Mouse (Mus musculus): Measurements from ENCODE around the gene Shmt2. TPM values are rescaled to one million over a fixed set of nuclear protein-coding genes. Genes with fewer than 3 reads are reported as not detected.

Shmt2 gene
- polyA plus RNA-seq, 1 experiment from 2014 or later = 111 TPM

- Histone ChIP-seq H3K9me3 (no peaks in the 10 kb centered on the region), H3K4me2 (peak overlapping the region; percentile 51), H3K4me1 (peaks cover 65% of the 10 kb centered on the region), H3K9ac (peak overlapping the region; percentile 23; the same call in 1 of the 2 replicates), H3K27me3 (peaks cover 50% of the 10 kb centered on the region), H3K36me3 (peaks cover 35% of the 10 kb centered on the region), H3K27ac (peak overlapping the region; percentile 75), H3K4me3 (peak overlapping the region; percentile 9)
- ATAC-seq (ENCODE audit: borderline replicate concordance, extremely low read depth, low FRiP score, low TSS enrichment) = no peak
- 28% methylated on average over 8 of the region's 8 CpGs for WGBS
These were observed 6.2 kb downstream of the Shmt2 start for GRCm38 (mm10) chr10:127515983-127516459.

DNA sequence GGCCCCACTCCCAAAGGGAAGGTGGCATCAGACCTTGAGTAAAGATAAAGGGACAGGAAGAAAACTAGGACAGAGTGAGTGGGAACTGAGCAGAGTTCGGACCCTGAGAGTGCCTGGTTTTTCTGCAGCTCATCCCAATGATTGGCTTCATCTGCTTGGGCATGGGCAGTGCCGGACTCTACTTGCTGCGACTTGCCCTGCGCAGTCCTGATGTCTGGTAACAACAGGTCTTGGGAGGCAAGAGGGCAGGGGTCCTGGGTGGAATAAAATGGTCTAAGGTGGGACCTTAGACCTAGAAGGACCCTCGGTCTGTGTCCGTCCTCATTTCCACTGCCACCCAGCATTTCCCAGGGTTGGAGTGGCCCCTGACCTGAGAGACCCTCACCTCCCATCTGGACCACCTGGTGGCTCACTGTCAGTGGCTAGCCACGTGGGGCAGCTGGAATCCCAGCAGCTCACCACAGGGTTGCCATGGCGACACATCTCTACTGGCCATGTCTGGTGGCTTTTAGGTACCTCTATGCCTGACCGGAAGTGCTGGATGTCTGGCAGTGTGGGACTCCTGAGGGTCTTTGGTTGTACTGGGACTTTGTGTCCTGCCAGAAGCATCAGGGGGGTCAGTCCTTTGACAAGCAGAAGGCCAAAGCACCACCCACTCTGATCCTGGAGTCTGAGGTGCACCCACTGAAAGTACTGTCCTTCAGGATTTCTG is 6.8 kb downstream of the Shmt2 start:
- peak overlapping the region; percentile 51 for H3K4me2 ChIP-seq
- H3K9me3 ChIP-seq = no peaks in the 10 kb centered on the region
- peaks cover 63% of the 10 kb centered on the region for H3K4me1 ChIP-seq
- 39% methylated on average over 9 of the region's 9 CpGs for WGBS
- ATAC-seq (ENCODE audit: borderline replicate concordance, extremely low read depth, low FRiP score, low TSS enrichment) = no peak
- H3K27ac ChIP-seq = peak overlapping the region; percentile 26; the same call in 1 of the 2 replicates
- H3K27me3 ChIP-seq = peaks cover 56% of the 10 kb centered on the region
- H3K4me3 ChIP-seq = peak overlapping the region; percentile 27
- H3K36me3 ChIP-seq = peaks cover 31% of the 10 kb centered on the region
- H3K9ac ChIP-seq = no peak overlapping the region

DNA sequence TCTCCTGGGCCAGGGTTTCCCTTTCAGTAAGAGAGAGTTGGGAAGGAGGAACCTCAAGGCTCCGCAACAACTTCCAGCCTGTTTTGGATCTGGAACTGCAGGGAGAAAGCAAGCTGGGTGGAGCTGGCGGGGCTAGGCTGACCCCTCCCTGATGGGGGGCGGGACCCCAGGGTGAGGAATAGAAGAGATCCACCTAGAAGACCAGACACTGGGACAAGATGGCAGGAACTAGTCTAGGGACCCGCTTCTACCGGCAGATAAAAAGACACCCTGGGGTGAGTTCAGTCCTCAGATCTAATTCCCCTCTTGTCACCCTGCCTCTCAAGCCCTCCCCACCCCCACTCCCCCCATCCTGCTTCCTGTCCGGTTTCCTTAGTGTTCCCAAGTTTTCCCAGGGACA is 7.5 kb downstream of the Shmt2 start, which contains the start of gene Ndufa4l2:
Gene Ndufa4l2, plus strand, starts transcription at position 204 of the 400 bp plus-strand sequence.
- H3K9ac ChIP-seq = no peak within 1 kb of the TSS
- ATAC-seq (ENCODE audit: borderline replicate concordance, extremely low read depth, low FRiP score, low TSS enrichment) = no peak
- 22% methylated on average over 6 of the region's 6 CpGs for WGBS
- H3K4me1 ChIP-seq = peaks cover 66% of the 10 kb centered on the region
- H3K36me3 ChIP-seq = peaks cover 24% of the 10 kb centered on the region
- no peaks in the 10 kb centered on the region for H3K9me3 ChIP-seq
- peak within 1 kb of the TSS; percentile 94 for H3K4me2 ChIP-seq
- H3K4me3 ChIP-seq = peak within 1 kb of the TSS; percentile 27
- H3K27ac ChIP-seq = peak within 1 kb of the TSS; percentile 26; the same call in 1 of the 2 replicates
- peaks cover 62% of the 10 kb centered on the region for H3K27me3 ChIP-seq

GRCm38 (mm10) chr10:127514111-127514698 is 8.0 kb downstream of the Shmt2 start:
- H3K27ac ChIP-seq = no peak overlapping the region
- 0 out of 2 replicates have a peak overlapping the region, but pooled peaks have one; percentile 17 for H3K4me3 ChIP-seq
- H3K36me3 ChIP-seq = peaks cover 20% of the 10 kb centered on the region
- no peak for ATAC-seq (ENCODE audit: borderline replicate concordance, extremely low read depth, low FRiP score, low TSS enrichment)
- H3K4me1 ChIP-seq = peaks cover 72% of the 10 kb centered on the region
- WGBS = 21% methylated on average over 13 of the region's 13 CpGs
- no peaks in the 10 kb centered on the region for H3K9me3 ChIP-seq
- H3K4me2 ChIP-seq = peak overlapping the region; percentile 94
- no peak overlapping the region for H3K9ac ChIP-seq
- H3K27me3 ChIP-seq = peaks cover 68% of the 10 kb centered on the region

DNA sequence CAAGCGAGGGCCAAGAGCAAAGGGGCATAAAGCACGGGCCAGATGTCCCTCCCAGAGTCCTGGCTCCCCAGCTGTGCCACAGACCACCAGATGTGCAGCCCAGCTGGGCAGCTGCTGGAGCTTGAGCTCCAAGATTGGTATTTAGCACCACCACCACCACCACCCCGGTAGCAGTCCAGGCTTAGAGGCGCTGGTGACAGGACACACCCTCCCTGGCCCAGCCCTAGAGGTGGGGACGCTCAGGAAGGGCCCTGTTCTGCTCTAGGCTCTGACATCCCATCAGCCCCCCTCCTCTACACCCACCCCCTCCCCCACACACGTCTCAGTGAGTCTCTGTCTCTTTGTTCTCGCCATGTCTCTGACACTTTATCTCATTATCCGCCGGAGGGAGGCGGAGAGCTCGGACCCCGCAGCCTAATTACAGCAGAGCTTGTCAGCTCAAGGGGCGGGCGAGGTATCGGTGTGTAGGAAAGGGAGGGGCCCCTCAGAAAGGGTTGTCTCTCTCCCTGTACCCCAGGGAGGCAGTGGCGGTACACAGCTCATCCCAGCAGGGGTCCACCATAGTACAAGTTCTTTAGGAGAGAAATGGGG is 8.6 kb downstream of the Shmt2 start:
- Histone ChIP-seq H3K27ac (no peak overlapping the region), H3K36me3 (peaks cover 14% of the 10 kb centered on the region), H3K9me3 (no peaks in the 10 kb centered on the region), H3K4me1 (peaks cover 77% of the 10 kb centered on the region), H3K4me2 (peak overlapping the region; percentile 94), H3K4me3 (peak overlapping the region; percentile 17; the same call in 1 of the 2 replicates), H3K27me3 (peaks cover 73% of the 10 kb centered on the region), H3K9ac (peak overlapping the region; percentile 35)
- ATAC-seq (ENCODE audit: borderline replicate concordance, extremely low read depth, low FRiP score, low TSS enrichment) = no peak
- 2% methylated on average over 16 of the region's 16 CpGs for WGBS

GRCm38 (mm10) chr10:127512813-127513212 is 9.4 kb downstream of the Shmt2 start:
- Histone ChIP-seq H3K4me1 (peaks cover 80% of the 10 kb centered on the region), H3K36me3 (peaks cover 6% of the 10 kb centered on the region; the same call in 1 of the 2 replicates), H3K4me3 (peak overlapping the region; percentile 48), H3K9ac (peak overlapping the region; percentile 46; the same call in 1 of the 2 replicates), H3K27me3 (peaks cover 81% of the 10 kb centered on the region), H3K9me3 (no peaks in the 10 kb centered on the region), H3K27ac (no peak overlapping the region), H3K4me2 (peak overlapping the region; percentile 94)
- ATAC-seq (ENCODE audit: borderline replicate concordance, extremely low read depth, low FRiP score, low TSS enrichment) = peak; percentile 47; the same call in 1 of the 2 replicates
- 1% methylated on average over 27 of the region's 27 CpGs for WGBS

GRCm38 (mm10) chr10:127512307-127512666 is 10.0 kb downstream of the Shmt2 start:
- H3K27me3 ChIP-seq = peaks cover 86% of the 10 kb centered on the region
- H3K4me2 ChIP-seq = peak overlapping the region; percentile 94
- H3K4me3 ChIP-seq = peak overlapping the region; percentile 48
- 3% methylated on average over 7 of the region's 7 CpGs for WGBS
- H3K9ac ChIP-seq = 0 out of 2 replicates have a peak overlapping the region, but pooled peaks have one; percentile 46
- H3K9me3 ChIP-seq = no peaks in the 10 kb centered on the region
- H3K4me1 ChIP-seq = peaks cover 80% of the 10 kb centered on the region
- ATAC-seq (ENCODE audit: borderline replicate concordance, extremely low read depth, low FRiP score, low TSS enrichment) = no peak
- no peak overlapping the region for H3K27ac ChIP-seq
- H3K36me3 ChIP-seq = 0 out of 2 replicates have a peak, but pooled peaks cover under 1% of the 10 kb centered on the region

GRCm38 (mm10) chr10:127511634-127512306 is 10.5 kb downstream of the Shmt2 start:
- no peak overlapping the region for H3K27ac ChIP-seq
- peaks cover 90% of the 10 kb centered on the region for H3K27me3 ChIP-seq
- under 1% methylated on average over 44 of the region's 46 CpGs for WGBS
- peak overlapping the region; percentile 48 for H3K4me3 ChIP-seq
- no peaks in the 10 kb centered on the region for H3K36me3 ChIP-seq
- H3K4me1 ChIP-seq = peaks cover 75% of the 10 kb centered on the region
- peak overlapping the region; percentile 94 for H3K4me2 ChIP-seq
- no peaks in the 10 kb centered on the region for H3K9me3 ChIP-seq
- H3K9ac ChIP-seq = peak overlapping the region; percentile 46
- no peak for ATAC-seq (ENCODE audit: borderline replicate concordance, extremely low read depth, low FRiP score, low TSS enrichment)

- H3K4me1 ChIP-seq = peaks cover 68% of the 10 kb centered on the region
- H3K9me3 ChIP-seq = no peaks in the 10 kb centered on the region
- 10% methylated on average over 11 of the region's 11 CpGs for WGBS
- peak overlapping the region; percentile 94 for H3K4me2 ChIP-seq
- no peak overlapping the region for H3K27ac ChIP-seq
- peak overlapping the region; percentile 48 for H3K4me3 ChIP-seq
- H3K9ac ChIP-seq = no peak overlapping the region
- H3K27me3 ChIP-seq = peaks cover 91% of the 10 kb centered on the region
- no peak for ATAC-seq (ENCODE audit: borderline replicate concordance, extremely low read depth, low FRiP score, low TSS enrichment)
- H3K36me3 ChIP-seq = no peaks in the 10 kb centered on the region
These were observed 11.2 kb downstream of the Shmt2 start for GRCm38 (mm10) chr10:127510895-127511617.

DNA sequence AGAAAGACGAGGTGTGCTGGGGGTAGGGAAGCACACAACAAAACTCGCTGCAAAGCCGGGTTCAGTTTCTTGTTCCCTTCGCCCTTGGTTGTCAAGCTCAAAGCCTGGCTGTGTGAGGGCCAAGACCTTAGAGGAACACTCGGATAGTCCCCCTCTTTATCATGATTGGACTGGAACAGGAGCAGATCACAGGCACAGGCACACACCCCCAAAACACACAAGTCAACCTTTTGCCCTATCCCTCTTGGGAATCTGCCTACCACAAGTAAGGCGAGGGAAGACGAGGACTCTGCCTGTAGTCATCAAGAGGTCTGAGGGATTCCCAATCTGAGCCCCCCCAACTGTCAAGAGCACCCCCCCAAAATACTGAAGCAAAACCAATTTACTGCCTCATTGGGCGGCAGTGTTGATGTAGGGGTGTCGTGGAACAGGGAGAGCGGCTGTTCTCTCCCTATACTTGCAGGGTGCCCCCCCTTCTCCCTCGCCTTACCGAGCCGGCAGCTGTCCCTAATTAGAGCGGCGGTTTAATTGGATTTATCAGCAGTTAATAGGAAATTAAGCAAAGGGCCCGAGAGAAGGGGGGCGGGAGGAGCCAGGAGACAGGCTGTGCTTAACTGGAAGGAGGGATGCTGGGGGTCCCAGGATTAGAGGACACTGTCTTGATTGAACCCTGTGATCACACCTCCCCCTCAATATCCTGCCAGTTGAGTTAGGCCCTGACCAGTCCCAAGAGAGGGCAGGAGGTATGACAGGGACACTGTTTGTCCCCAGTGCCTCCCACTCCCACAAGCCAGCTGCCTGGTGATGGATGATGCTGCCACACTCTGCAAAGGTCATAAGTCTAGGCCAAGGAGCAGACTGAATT is 12.2 kb downstream of the Shmt2 start:
- no peak for ATAC-seq (ENCODE audit: borderline replicate concordance, extremely low read depth, low FRiP score, low TSS enrichment)
- 20% methylated on average over 17 of the region's 17 CpGs for WGBS
- Histone ChIP-seq H3K27me3 (peaks cover 81% of the 10 kb centered on the region), H3K9me3 (no peaks in the 10 kb centered on the region), H3K27ac (no peak overlapping the region), H3K9ac (no peak overlapping the region), H3K36me3 (no peaks in the 10 kb centered on the region), H3K4me1 (peaks cover 58% of the 10 kb centered on the region), H3K4me3 (peak overlapping the region; percentile 37), H3K4me2 (peak overlapping the region; percentile 69)
